Mouse (Mus musculus) layer of hippocampus, adult 8-10 months (tissue): ENCODE results near the gene Olfr351. TPM values are rescaled to one million over a fixed set of nuclear protein-coding genes. Genes with fewer than 3 reads are reported as not detected.

Experiments used
- DNase-seq, 2 experiments: peaks; one replicate each; pipeline ENCODE4 v3.0.0; 2022; ENCODE audit warnings: low spot score in 2 of 2
- total RNA-seq, 4 experiments: library from RNA; stranded (reverse); gene quantifications; 2 replicates each; pipeline ENCODE4 v1.2.4; 2022

The Olfr351 gene
- under 1 TPM in 1 of 4 experiments, not detected in 3; 0.16 TPM for total RNA-seq

DNA sequence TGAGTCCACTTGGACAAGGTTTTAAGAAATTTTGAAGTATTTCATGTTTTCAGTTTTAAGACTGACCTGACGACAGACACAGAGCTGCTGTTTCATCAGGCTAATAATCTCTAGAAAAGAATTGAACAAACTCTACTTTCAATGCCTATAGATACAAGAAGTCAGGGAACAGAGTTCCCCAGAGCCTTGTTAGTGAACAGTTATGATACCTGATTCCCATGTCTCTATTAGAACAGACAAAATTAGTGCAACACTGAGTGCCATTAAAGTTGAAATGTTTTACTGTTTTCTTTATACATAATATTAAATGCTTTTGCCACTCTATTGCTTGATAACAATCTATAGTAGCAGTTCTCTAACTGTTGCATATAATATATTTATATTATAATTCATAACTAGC, at the start of gene Olfr351:
TSS of gene Olfr351 (minus strand) at position 101 of the 400 bp plus-strand sequence.
- no peak for DNase-seq

GRCm38 (mm10) chr2:36905380-36905779, 42.9 kb upstream of the Olfr351 start, which contains the start of gene Olfr354:
Gene Olfr354 (plus strand): TSS chr2:36905680.
- DNase-seq = no peak

DNA sequence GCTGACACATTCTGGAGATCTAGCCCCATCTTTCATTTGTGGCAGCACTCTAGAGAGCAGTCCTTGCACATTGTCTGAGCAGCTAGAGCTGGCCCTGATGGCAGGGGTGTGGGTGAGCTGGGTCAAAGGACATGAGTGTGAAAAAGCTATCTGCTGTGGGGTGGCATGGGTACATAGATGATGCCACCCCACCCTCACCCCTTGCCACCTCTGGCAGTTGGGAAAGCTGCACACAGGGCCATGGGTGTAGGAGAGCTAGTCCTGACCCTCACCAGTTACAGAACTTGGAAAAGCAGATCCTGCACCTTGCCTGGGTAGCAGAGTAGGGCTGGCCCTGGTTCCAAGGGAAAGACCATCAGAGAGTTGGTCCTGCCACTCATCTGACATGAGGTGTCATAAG, 34.7 kb upstream of the Olfr351 start:
- DNase-seq = no peak

DNA sequence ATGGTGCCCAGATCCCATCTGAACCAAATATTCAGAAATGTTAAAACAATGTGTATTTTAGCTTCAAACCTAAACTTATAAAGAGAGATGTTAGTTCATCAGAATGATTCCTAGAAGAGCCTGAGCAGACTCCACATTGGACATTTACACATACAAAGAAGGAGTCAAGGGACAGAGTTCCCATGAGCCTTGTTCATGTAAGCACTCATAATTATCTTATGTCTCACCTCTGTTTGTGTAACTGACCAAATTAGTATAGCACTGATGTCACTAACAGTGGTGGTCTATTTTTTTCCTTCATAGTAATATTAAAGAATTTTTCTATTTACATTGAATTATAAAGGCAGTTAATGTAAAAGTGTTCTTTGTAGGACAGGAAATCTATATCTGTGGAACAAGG, 30.4 kb upstream of the Olfr351 start, which contains the start of gene Olfr353:
TSS of gene Olfr353 (minus strand) at position 101 of the 400 bp plus-strand sequence.
- no peak for DNase-seq

DNA sequence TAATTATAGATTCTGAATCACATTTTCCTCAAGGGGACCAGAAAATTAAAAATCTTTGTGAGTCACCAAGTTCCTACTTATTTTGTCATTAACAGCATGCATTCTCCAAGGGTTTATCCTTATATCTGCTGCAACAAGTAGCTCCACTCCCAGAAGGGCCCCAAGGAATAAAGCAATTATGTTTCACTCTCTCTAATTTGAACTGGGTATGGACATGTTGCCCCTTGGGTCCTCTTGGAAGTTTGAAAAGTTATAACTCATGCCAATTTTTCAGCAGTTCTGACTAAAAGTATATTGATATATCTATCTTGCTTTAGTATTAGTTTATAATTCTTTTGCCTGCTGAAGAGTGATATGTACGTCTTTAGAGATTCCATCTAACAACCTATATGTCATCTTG, 5.7 kb upstream of the Olfr351 start, which contains the start of gene Olfr352:
TSS of gene Olfr352 (plus strand) at position 301 of the 400 bp plus-strand sequence.
- DNase-seq = no peak

DNA sequence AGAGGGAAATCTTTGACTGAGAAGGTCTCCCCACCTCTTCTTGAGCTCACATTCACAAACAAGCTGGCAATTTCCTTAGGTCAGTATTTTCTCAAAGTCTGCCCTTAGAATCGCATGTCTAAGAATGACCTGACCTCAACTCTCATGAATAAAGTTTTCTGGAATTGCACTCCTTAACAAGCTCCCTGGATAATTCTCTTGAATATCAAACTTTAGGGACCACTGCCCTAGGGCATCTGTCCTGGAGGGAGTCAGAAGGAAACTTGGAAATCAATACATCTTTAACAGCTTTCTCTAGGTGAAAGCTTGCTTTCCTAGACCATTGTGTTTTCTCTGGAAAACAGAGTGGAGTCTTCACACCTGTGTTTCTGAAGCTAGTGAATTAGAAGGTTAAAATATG, 16.4 kb downstream of the Olfr351 start, which contains the start of gene Olfr350:
TSS of gene Olfr350 (plus strand) at position 301 of the 400 bp plus-strand sequence.
- DNase-seq = no peak

GRCm38 (mm10) chr2:36816932-36817331, 45.5 kb downstream of the Olfr351 start, which contains the start of gene Olfr3:
Gene Olfr3 (minus strand): TSS chr2:36817032.
- DNase-seq = no peak

Other genes starting within 250 kb of the Olfr351 start
- not detected for gene Olfr345, start 222.6 kb downstream of the Olfr351 start, total RNA-seq
- not detected for gene Olfr346, start 176.9 kb downstream of the Olfr351 start, total RNA-seq
- not detected for gene Olfr347, start 130.8 kb downstream of the Olfr351 start, total RNA-seq
- gene Olfr348, start 78.4 kb downstream of the Olfr351 start, total RNA-seq = not detected
- gene Olfr50, start 72.1 kb downstream of the Olfr351 start, total RNA-seq = not detected
- not detected for gene Olfr3, start 45.6 kb downstream of the Olfr351 start, total RNA-seq
- gene Olfr350, start 16.4 kb downstream of the Olfr351 start, total RNA-seq = not detected
- not detected for gene Olfr352, start 5.8 kb upstream of the Olfr351 start, total RNA-seq
- gene Olfr353, start 30.3 kb upstream of the Olfr351 start, total RNA-seq = not detected
- not detected for gene Olfr354, start 43.0 kb upstream of the Olfr351 start, total RNA-seq
- not detected for gene Olfr355, start 66.2 kb upstream of the Olfr351 start, total RNA-seq
- not detected for gene Olfr356, start 74.5 kb upstream of the Olfr351 start, total RNA-seq
- not detected for gene Olfr357, start 131.2 kb upstream of the Olfr351 start, total RNA-seq
- not detected for gene Olfr358, start 146.7 kb upstream of the Olfr351 start, total RNA-seq
- gene Olfr360, start 203.1 kb upstream of the Olfr351 start, total RNA-seq = not detected
- gene Olfr361, start 226.6 kb upstream of the Olfr351 start, total RNA-seq = not detected